Mouse (Mus musculus) right cerebral cortex, postnatal 14 days (tissue): ENCODE results near the gene Mtf1.

ENCODE experiments used
- DNase-seq: peaks from one replicate; pipeline ENCODE4 v3.0.0; 2022

The Mtf1 gene

GRCm38 (mm10) chr4:124801552-124802308, at the start of gene Mtf1:
TSS of gene Mtf1 (plus strand) at chr4:124802104.
- DNase-seq, result peak; percentile 97

GRCm38 (mm10) chr4:124752281-124753199, 49.4 kb upstream of the Mtf1 start:
- DNase-seq, result no peak

- DNase-seq, result no peak
Measured at GRCm38 (mm10) chr4:124755526-124755925, 46.4 kb upstream of the Mtf1 start.

GRCm38 (mm10) chr4:124759305-124759811, 42.5 kb upstream of the Mtf1 start:
- DNase-seq, result no peak

- DNase-seq, result no peak
Measured at GRCm38 (mm10) chr4:124761201-124761600, 40.7 kb upstream of the Mtf1 start.

- DNase-seq, result no peak
Measured at GRCm38 (mm10) chr4:124762858-124763452, 38.9 kb upstream of the Mtf1 start.

GRCm38 (mm10) chr4:124765802-124766565, 35.9 kb upstream of the Mtf1 start:
- DNase-seq, result no peak

- no peak for DNase-seq
Measured at GRCm38 (mm10) chr4:124766566-124766940, 35.4 kb upstream of the Mtf1 start.

GRCm38 (mm10) chr4:124768963-124769591, 32.8 kb upstream of the Mtf1 start:
- DNase-seq, result no peak

- DNase-seq, result no peak
Measured at GRCm38 (mm10) chr4:124770624-124771023, 31.3 kb upstream of the Mtf1 start.

GRCm38 (mm10) chr4:124772125-124772524, 29.8 kb upstream of the Mtf1 start:
- no peak for DNase-seq

- no peak for DNase-seq
Measured at GRCm38 (mm10) chr4:124773449-124773848, 28.5 kb upstream of the Mtf1 start.

- DNase-seq, result no peak
Measured at GRCm38 (mm10) chr4:124773995-124774394, 27.9 kb upstream of the Mtf1 start.

- no peak for DNase-seq
Measured at GRCm38 (mm10) chr4:124774429-124774828, 27.5 kb upstream of the Mtf1 start.

- no peak for DNase-seq
Measured at GRCm38 (mm10) chr4:124781361-124781760, 20.5 kb upstream of the Mtf1 start.

- no peak for DNase-seq
Measured at GRCm38 (mm10) chr4:124782395-124782794, 19.5 kb upstream of the Mtf1 start.

GRCm38 (mm10) chr4:124783937-124784336, 18.0 kb upstream of the Mtf1 start:
- DNase-seq, result no peak

- no peak for DNase-seq
Measured at GRCm38 (mm10) chr4:124790013-124790412, 11.9 kb upstream of the Mtf1 start.

GRCm38 (mm10) chr4:124792114-124792513, 9.8 kb upstream of the Mtf1 start:
- no peak for DNase-seq

GRCm38 (mm10) chr4:124796141-124796540, 5.8 kb upstream of the Mtf1 start:
- no peak for DNase-seq

- no peak for DNase-seq
Measured at GRCm38 (mm10) chr4:124796913-124797312, 5.0 kb upstream of the Mtf1 start.
